Mouse (Mus musculus) left cerebral cortex, adult 11 months (tissue): Measurements from ENCODE around the gene Lrg1.
"Not testable (repeated sequence)": the region's sequence is repeated elsewhere in the genome, so short reads cannot be mapped to it uniquely, and the experiment has no call there.

Experiments
- DNase-seq: peaks from one replicate; pipeline ENCODE4 v3.0.0; 2022; ENCODE audit warnings: low spot score

Lrg1 gene

DNA sequence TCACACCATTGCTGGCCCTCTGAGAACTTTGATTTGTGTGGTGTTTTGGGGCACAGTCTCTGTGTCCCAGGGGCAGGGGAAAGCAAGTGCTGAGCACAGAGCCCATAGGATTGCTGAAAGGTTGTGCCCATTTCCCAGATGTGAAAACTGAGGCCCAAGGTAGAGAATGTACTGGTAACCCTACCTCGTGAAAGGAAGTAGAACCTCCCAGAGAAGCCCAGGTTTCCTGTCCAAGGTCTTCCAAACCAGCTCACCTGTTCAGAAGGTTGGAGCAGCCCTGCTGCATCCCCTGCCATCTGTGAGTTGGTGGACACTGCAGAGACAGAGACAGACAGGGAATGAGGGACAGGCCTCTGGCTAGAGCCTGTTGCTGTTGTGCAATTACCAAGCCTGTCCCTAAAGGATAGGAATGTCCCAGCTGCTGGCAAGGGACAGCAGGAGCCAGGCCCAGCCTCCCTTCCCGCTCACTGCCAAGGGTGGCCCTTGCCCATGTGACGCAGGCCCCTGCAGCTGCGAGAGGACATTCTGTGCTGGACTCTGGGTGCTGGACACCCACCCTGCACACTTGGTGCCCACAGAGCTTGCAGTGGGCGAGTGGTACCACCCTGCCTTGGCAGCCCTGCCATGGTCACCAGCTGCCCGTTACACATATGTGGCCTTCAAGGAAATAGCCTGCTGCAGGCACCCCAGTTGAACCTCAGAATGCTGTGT, 13.3 kb downstream of the Lrg1 start:
- peak; percentile 79 for DNase-seq

DNA sequence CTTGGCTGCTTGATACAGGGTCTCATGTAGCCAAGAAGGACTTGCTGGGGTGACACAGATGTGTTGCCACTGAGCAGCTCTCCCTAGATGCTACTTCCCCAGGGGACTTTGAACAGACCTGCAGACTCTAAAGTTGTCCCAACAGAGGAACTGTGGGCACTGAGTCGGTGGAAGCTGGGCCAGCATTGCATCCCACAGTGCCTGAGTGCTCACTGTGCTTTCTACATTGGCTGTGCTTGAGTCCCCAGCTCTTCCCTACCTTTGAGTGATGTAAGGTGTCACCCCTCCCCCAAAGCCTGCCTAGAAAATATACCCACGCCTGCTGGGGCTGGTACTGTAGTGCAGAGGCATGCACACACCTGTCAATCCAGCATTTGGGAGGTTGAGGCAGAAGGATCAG, 14.1 kb downstream of the Lrg1 start:
- no peak for DNase-seq

DNA sequence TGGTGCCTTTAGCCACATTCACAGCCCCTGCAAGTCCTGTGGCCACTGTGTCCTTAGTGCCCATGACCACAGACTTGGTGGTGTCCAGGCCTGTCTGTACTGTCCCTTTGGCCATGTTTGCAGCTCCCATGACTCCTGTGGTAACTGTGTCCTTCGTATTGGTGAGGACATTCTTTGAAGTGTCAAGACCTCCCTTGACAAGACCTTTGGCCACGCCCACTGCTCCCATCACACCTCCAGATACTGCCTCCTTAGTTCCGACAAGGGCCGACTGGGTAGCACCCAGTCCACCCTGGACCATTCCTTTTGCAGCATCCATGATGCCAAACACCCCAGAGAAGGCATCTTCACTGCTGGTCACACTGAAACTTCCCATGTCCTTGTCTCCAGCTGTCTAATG, 14.8 kb downstream of the Lrg1 start:
- DNase-seq, result no peak

DNA sequence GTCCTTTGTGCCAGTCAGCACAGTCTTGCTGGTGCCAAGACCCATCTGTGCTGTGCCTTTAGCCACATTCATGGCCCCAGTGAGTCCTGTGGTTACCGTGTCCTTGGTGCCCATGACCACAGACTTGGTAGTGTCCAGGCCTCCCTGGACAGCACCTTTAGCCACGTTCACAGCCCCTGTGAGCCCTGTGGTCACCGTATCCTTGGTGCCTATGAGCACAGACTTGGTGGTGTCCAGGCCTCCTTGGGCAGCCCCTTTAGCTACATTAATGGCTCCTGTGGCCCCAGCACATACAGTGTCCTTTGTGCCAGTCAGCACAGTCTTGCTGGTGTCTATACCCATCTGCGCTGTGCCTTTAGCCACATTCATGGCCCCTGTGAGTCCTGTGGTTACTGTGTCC, 15.4 kb downstream of the Lrg1 start:
- DNase-seq, result not testable (repeated sequence)

DNA sequence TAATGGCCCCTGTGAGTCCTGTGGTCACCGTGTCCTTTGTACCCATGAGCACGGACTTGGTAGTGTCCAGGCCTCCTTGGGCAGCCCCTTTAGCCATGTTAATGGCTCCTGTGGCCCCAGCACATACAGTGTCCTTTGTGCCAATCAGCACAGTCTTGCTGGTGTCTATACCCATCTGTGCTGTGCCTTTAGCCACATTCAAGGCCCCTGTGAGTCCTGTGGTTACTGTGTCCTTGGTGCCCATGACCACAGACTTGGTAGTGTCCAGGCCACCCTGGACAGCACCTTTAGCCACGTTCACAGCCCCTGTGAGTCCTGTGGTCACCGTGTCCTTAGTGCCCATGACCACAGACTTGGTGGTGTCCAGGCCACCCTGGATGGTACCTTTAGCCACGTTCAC, 17.0 kb downstream of the Lrg1 start:
- DNase-seq, result not testable (repeated sequence)

DNA sequence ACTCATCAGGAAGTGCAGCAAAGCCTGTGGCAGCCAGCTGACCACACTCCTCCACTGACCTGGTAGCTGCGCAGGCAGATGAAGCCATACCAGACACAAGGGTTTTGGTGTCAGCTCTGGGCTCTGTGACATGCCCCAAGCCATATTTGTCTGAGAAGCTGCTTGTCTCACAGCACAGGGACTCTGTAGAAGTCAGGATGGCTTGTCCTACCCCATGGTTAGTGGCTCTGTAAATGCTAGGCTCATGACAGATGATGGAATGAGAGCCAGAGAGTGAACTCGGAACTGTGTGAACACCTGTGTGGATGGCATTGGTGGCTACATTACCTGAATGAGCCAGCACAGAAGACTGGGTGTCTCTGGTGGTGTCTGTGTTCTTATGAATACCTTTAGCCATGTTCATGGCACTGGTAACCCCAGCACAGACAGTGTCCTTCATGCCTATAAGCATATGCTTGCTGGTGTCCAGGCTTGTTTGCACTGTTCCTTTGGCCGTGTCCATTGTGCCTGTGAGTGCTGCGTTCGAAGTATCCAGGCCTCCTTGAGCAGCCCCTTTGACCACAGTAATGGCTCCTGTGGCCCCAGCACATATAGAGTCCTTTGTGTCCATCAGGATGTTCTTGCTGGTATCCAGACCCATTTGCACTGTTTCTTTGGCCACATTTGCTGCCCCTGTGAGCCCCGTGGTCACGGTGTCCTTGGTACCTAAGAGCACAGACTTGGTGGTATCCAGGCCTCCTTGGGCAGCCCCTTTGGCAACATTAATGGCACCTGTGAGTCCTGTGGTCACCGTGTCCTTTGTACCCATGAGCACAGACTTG, 18.1 kb downstream of the Lrg1 start:
- DNase-seq, result no peak

DNA sequence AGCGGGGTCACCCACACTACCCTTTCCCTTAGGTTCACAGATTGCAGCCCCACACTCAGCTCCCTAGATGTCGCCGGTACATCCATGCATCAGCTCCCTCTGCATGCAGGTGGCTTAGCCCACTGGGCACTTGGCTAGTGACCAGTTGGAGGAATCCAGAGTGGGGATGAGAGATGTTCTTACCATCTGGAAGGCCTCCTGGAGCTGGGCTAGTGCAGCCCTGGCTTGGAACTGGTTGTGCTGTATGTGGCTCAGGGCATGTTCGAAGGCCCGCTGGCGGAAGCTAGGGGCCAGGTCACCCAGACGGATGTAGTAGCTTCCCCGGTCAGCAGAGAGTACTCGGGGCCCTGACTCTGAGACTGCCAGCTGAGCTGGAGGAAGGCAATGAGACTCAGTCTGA, 18.9 kb downstream of the Lrg1 start:
- no peak for DNase-seq

DNA sequence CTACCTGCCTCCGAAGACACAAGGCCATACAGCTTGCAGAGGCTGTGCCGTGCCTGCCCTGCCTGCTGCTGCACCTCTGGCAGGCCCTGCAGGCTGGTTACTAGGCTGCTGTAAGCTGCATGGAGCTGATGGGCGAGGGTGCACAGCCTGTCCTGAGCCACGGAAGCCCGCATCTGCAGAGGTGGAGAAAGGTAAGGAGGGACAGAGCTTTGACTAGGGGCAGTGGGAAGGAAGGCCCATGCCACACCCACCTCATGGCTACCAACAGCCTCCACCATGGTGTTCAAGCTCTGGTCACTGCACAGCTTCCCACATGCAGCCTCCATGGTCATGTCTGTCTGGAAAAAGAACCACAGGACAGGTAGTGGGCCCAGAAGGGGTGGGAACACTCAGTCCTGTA, 19.6 kb downstream of the Lrg1 start:
- DNase-seq, result no peak

DNA sequence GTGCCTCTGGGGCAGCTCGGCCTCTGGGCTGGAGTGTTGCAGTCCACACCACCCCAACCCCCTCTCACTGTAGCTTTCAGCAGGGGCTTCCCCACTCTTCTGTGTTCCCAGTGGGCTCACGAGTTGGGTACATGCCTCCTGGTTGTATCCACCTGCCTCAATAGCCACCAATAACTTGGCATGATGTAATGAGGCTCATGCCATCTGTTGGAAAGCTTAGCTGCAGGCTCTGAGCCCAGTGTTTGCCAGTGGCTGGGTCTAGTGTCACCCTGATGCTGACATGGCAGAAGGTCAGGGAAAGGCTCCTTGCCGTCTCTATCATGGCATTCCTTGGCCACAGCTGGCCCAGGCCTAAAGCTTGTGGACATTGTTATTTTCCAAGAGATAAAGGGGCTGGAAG, 21.0 kb downstream of the Lrg1 start:
- no peak for DNase-seq

DNA sequence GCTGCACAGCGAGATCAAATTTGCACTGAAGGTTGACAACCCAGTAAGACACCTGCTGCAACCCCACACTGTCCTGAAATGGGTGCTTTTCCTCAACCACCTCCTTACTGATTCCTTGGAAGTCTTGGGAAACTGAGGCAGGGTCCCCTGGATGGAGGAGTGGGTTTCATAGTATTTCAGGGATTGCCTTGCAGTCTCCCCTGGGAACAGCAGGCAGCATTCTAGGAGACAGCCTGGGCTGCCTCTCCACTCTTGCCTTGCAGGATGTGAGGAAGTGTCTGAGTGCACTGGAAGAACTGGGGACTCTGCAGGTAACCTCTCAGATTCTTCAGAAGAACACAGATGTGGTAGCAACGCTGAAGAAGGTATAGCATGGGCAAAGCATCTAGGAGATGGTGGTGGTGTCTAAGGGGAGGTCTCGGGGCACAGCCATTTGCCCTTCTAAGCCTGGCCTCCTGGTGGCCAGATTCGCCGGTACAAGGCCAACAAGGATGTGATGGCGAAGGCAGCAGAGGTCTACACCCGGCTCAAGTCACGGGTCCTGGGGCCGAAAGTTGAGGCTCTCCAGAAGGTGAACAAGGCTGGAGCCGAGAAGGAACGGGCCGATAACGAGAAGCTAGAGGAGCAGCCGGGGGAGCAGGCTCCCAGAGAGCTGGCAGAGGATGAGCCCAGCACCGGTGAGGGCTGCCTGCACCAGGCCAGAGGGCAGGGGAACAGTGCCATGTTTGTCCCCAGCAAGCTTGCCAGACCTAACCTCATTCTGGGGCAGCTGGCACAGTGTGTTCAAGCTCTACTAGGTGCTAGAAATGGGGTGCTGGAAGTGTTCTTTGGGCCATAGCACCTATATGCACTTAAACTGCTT, 22.9 kb downstream of the Lrg1 start:
- no peak for DNase-seq

DNA sequence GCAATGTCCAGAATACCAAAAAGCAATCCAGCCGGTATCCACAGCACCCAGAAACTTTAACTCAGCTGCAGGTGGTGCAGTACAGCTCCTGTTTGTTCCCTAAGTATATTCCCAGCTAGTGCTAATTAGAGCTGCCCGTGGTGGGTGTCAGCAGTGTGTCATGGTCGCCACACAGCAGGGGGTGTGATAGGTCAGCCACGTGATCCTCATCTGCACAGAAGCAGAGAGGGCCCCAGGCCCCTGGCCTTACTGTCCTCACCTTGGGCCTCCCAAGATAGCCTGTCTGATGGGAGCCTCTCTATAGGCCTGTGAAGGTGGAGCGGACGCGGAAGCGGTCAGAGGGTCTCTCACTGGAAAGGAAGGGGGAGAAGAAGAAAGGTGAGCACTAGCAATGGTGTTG, 23.6 kb downstream of the Lrg1 start:
- no peak for DNase-seq

DNA sequence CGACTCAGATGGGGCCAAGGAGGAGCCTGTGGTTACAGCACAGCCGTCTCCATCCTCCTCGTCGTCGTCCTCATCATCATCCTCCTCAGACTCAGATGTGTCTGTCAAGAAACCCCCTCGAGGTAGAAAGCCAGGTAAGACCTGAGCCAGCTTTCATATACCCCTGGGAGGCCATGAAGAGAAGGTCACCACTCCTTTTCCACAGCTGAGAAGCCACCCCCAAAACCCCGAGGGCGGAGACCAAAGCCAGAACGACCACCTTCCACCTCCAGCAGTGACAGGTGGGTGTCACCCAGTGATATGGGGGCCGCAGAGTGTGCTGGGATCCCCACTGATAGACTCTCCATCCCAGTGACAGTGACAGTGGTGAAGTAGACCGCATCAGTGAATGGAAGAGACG, 24.9 kb downstream of the Lrg1 start:
- no peak for DNase-seq

DNA sequence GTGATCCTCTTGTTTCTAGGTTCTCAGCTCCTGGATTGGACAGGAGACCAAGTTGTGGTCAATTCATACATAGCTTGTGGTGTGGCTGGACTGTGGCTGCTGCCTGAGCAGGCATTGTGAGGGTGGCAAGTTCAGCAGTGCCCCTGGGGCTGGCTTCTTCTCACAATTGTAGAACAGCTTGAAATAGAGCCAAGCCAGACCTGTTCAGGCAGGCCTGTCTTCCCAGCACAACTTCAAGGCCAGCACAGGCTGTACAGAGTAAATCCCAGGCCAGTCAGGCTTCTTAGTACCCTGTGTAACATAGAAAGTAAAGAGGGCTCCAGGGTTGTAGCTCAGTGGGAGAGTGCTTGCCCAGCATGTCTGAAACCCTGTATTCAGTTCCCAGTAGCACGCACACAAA, 29.0 kb downstream of the Lrg1 start:
- no peak for DNase-seq

DNA sequence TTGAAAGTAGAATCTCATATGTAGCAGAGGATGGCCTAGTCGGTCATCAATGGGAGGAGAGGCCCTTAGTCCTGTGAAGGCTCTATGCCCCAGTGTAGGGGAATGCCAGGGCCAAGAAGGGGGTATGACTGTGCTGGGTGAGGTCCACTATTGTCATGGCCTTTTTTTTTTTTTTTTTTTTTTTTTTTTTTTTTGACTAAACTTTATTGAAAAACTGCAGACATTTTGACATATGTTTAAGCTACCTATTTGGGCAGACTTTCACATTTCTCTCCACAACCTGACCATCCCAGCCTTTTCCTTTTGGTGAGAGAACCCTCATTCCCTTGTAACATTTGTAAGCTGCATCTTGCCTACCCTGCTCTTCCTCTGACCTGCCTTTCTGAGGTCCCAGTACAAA, 29.5 kb downstream of the Lrg1 start:
- no peak for DNase-seq

DNA sequence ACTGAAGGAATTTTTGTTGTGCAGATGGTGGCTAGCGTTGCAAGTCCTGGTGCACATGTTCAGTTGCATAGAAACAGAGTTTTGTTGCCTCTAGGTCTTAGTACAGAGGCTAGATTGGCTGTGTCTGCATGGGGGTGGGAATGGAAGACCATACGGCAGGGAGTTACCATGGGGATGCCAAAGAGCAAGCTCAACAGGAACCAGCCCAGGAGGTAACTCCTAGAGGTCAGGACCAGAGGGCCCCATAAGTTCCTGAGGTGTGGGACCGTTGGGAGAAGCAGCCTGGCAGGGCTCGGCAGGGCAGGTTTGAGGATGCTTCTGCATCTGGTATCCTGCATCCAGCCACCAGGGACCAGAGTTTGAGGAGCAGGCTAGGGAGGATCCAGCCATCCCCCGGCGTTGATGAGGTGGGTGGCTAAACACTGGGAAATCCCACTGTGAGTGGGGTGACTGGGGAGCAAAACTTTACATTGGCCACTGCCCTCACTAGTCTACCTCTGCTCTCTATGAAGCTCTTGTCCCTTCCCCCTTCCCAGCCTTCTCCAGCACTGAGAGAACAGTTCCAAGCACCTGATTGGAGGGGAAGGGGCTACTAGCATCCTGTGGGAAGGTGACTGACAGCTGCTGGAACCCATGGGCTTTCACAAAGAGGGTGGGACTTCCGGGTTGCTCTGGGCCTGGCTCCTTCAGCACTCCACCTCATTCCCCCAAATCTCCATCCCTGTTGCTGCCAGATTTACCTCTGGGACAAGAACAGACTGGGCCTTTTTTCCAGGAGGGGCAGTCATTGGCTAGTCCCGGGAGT, 40.8 kb downstream of the Lrg1 start:
- no peak for DNase-seq

DNA sequence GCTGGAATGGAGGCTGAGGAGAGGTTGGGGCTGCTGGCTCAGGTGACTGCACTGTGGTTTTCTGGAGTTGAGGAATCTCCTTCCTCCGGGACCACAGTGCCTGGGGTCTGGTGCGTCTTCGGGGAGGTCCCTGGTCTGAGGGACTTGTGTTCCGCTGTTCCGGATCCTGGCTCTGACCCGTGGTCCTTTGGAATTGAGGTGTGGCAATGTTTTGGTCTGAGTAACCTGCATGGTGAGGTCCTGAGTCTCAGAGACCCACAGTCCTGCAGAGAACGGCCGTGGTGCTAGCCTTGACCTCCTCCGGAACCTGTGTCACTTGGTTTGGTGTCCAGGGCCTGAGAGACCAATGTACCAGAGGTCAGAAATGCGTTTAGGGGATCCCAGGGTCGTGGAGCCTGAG, 41.9 kb downstream of the Lrg1 start:
- DNase-seq, result no peak

DNA sequence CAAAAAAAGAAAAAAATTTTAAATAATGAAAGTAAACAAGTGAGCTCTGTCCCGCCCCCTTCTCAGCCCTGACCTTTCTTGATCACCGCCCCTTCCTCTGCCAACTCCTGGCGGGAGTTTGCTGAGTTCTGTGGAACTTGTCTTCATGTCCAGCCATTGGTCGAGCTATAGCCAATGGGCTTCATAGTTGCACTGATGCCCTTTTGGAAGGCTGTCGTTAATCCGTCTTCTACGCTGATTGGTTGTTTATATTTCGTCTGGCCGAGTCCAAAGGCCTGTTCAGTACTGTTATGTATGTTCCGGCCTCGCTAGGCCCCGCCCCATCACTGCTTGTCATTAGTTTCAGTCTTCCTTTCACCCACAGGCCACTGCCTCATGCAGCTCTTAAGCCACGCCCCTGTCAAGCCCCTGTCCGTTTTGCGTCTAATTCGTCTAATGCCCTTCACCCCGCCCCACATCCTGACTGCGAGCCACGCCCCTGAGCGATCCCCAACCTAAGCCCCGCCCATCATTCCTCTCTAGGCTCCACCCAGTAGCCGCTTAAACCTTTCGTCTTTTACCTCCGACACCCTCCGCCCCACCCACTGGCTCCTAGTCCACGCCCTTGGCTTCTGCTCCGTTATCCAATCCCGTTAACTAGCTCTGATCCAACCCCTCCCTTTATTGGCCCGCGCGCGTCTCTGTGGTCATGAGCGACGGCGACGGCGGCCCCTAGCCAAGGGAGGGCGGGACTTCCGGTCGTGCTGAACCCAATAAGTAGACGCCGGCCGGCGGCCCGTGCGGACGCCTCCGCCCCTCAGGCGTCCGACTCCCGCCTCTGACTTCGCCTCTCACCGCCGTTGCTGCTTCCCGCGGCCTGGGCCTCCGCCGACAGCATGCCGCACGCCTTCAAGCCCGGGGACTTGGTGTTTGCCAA, 42.7 kb downstream of the Lrg1 start, which contains the start of gene Hdgfl2:
Gene Hdgfl2 (plus strand): TSS at position 755 of the 916 bp plus-strand sequence.
- peak; percentile 100 for DNase-seq

DNA sequence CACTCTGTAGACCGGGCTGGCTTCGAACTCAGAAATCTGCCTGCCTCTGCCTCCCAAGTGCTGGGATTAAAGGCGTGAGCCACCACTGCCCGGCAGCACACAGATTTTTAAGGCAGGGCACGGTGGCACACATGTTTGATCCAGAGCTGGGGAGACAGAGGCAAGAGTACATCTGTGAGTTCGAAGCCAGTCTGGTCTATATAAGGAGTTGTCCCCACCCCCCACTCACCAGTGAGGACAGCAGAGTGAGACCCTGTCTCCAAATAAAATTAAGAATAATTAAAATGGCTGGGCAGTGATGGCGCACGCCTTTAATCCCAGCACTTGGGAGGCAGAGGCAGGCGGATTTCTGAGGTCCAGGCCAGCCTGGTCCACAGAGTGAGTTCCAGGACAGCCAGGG, 43.4 kb downstream of the Lrg1 start:
- DNase-seq, result not testable (repeated sequence)

DNA sequence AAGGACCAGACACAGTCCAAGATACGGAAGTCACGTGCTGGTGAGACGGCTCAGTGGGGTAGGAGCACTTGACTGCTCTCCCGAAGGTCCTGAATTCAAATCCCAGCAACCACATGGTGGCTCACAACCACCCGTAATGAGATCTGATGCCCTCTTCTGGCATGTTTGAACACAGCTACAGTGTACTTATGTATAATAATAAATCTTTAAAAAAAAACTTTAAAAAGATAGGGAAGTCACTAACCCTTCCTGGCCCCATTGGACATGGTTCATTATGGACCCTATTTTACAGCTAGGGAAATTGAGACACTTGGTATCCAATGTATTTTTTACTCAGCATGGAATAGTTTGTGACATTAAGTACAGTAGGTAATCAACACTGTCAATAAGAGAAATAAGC, 44.3 kb downstream of the Lrg1 start:
- no peak for DNase-seq

DNA sequence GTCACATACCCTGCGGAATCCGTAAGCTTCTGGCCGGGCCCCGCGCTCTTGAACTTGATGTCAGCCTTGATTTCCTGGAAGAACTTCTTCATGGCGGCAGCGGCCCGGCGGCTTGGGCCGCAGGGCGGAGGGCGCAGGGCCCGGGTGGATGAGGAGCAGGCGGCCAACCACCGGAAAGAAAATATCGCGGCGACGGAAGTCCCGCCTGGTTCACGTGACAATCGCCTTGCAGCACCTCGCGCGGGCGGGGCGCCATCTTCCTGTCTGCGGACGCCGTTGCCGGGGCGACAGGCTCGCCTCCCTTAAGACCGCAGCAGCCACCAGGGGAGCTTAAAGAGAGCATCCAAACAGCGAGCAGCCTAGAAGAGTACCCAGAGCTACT, 47.0 kb downstream of the Lrg1 start, which contains the start of gene Ubxn6:
Gene Ubxn6 (minus strand): TSS at position 202 of the 382 bp plus-strand sequence.
- DNase-seq, result peak; percentile 97
